Mouse (Mus musculus): ENCODE data around the gene Tex264.

Gene Tex264

DNA sequence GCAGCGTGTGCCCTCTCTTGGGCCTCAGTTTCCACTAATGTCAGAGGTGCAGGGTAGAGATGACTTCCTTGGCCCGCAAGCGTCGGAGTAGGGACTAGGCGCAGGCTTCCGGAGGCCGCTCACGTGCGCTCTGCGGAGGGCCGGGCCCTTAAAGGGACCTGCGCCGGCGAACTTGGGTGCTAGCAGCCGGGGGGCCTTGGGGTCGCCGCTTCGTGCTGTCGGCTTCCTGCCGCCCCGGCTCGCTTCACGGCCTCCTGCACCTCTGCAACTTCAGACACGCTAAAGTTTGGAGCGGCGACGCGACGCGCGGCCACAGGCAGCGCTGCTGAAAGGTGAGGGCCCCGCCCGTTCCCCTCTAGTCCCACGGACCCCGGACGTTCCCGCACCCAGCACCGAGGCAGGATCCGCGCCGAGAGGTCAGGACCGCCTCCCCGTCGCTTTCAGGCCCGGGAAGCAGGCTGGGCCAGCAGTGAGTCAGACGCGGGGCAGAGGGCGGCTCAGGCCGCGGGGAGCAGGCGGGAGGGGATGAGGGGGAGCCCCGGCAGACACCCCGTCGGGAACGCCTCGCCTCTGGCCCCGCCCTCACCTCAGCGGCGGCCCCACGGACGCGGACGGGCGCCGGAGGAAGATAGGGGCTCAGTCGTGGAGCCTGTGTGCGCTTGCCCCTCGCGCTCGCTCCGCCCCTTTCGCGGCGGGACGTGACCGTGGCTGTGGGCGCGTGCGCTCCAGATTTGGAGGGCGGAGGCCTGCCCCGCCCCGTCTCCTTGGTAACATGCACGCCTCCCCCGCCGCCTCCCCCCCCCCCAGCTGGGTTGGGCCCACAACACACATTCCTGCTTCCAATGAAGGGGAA is at the start of gene Tex264:
Gene Tex264, minus strand, starts transcription at position 679 of the 853 bp plus-strand sequence.
- DNase-seq (ENCODE audit: low read depth, low spot score): peak; percentile 72

GRCm38 (mm10) chr9:106733690-106734089 is 48.0 kb upstream of the Tex264 start:
- DNase-seq (ENCODE audit: low read depth, low spot score): no peak

GRCm38 (mm10) chr9:106729416-106729815 is 43.7 kb upstream of the Tex264 start:
- no peak for DNase-seq (ENCODE audit: low read depth, low spot score)

GRCm38 (mm10) chr9:106726891-106727290 is 41.2 kb upstream of the Tex264 start:
- DNase-seq (ENCODE audit: low read depth, low spot score): no peak

- no peak for DNase-seq (ENCODE audit: low read depth, low spot score)
Measured at GRCm38 (mm10) chr9:106725435-106725834, 39.7 kb upstream of the Tex264 start.

- no peak for DNase-seq (ENCODE audit: low read depth, low spot score)
Measured at GRCm38 (mm10) chr9:106724864-106725263, 39.1 kb upstream of the Tex264 start.

GRCm38 (mm10) chr9:106716729-106717128 is 31.0 kb upstream of the Tex264 start:
- no peak for DNase-seq (ENCODE audit: low read depth, low spot score)

GRCm38 (mm10) chr9:106716232-106716631 is 30.5 kb upstream of the Tex264 start:
- no peak for DNase-seq (ENCODE audit: low read depth, low spot score)

DNA sequence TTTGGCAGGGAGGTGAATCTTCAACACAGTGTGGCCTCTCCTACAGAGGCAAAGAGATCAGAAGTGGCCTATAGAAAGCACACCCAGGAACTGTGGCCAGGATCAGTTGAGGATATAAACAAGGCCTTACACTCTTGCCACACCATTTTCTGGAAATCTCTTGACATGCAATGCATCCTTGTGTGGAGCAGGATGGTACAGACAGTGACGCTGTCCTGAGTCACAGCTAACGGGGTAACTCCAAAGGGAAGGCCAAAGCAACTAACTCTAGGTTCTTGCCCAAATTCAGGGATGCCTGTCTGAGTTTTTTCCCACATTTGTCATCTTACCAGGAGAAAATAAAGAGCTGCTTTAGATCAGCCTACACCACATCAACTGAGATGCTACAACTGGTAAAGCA is 26.7 kb upstream of the Tex264 start:
- no peak for DNase-seq (ENCODE audit: low read depth, low spot score)

- DNase-seq (ENCODE audit: low read depth, low spot score): no peak
Measured at GRCm38 (mm10) chr9:106692973-106693481, 7.3 kb upstream of the Tex264 start.

GRCm38 (mm10) chr9:106688834-106689233 is 3.1 kb upstream of the Tex264 start:
- DNase-seq (ENCODE audit: low read depth, low spot score): no peak

DNA sequence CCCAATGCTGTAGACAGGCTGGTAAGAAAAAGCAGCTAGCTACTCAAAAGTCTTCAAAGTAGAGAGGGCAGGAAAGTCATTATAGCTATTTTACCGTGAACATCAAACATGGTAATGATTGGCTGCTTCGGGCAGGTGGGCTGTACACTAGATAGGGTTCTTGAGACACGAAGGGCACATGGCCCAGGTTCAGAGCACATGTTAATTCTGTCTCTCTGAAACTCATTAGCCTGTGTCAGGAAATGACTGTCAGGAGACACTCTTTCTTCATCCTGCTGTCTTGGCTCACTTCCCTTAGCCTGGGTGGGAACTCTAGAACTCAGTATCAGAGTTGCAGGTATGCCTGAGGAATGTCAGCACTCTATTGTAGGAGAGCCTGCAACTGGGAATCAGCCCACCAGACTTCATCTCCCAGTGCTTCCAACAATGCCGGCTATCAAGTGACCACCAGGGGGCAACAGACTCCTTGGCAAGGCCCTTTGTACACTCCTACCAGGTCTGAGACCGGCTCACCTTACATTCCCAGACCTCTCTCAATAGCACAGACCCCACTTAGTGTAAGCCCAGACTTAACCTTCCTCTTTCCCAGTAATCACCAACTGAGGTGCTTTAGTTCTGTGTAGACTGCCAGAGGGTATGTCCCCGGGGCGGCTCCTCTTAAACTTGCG is 1.4 kb upstream of the Tex264 start:
- no peak for DNase-seq (ENCODE audit: low read depth, low spot score)

DNA sequence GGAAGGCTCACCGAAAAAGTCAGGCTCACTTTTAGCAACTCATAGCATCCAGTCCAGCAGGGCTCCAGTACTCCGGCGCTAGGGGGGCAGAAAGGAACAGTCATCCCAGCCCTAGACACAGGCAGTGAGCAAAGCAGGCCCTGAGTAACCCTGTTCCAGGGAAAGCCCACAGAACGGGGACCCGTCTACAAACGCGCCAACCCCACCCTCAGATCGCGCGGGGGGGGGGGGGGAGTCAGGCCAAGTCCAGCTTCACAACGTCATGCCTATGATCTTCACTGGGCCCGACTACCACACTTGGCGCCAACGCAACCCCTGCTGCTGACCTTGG is 844 bp downstream of the Tex264 start:
- no peak for DNase-seq (ENCODE audit: low read depth, low spot score)

DNA sequence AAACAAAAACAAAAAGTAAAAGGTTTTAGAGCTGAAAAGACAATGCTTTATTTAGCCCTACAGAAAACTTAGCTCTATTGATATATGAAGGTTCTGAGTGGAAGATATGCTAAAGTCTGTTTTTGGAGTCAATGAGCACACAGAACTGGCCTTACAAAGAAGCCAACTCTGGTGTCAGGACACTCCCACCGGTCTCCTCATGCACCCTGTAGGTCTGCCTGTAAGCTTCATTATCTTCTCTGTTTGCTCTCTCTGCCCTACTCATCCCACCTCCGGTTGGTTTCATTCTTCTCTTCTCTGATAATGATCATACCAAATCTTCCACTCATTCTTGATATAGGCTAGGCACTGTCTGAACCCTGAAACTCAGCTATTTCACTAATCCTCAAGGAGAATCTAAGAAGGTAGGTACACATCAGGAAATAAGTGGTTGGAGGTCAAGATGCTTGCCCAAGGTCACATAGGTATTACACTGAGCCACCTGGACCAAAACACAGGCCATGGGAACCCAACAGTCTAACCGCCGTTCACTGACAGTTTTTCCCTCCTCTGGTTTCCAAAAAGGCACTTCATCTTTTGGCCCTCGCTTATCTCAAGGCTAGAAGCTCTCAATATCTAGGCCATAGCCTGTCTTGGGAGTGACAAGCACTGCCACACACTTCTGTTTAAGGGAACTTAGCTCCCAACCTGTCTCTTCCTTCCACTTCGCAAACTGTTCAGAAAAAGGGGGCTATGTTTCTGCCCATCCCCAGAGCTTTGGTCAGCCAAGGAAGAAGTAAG is 1.4 kb downstream of the Tex264 start:
- DNase-seq (ENCODE audit: low read depth, low spot score): no peak

- DNase-seq (ENCODE audit: low read depth, low spot score): no peak
Measured at GRCm38 (mm10) chr9:106681026-106681425, 4.7 kb downstream of the Tex264 start.

- no peak for DNase-seq (ENCODE audit: low read depth, low spot score)
Measured at GRCm38 (mm10) chr9:106678242-106678641, 7.5 kb downstream of the Tex264 start.

GRCm38 (mm10) chr9:106677702-106678101 is 8.0 kb downstream of the Tex264 start:
- DNase-seq (ENCODE audit: low read depth, low spot score): no peak

GRCm38 (mm10) chr9:106676571-106676970 is 9.2 kb downstream of the Tex264 start:
- DNase-seq (ENCODE audit: low read depth, low spot score): no peak

DNA sequence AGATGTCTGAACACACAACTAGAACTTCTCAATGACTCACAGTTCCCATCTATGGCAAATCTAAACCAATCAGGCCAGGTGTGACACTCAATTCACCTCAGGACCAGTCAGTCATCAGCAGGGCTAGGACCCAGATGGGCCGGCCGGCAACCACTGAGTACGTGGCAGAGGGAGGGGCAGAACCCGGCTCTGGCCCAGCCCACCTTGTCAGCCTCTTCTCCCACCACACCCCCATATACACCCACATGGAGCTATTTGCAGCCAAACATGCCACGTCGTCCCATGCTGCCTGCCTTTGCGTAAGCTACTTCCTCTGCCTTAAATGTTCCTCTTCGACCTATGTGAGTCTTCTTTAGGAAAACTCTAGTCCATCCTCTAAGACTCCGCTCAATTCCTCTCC is 9.8 kb downstream of the Tex264 start:
- DNase-seq (ENCODE audit: low read depth, low spot score): no peak

DNA sequence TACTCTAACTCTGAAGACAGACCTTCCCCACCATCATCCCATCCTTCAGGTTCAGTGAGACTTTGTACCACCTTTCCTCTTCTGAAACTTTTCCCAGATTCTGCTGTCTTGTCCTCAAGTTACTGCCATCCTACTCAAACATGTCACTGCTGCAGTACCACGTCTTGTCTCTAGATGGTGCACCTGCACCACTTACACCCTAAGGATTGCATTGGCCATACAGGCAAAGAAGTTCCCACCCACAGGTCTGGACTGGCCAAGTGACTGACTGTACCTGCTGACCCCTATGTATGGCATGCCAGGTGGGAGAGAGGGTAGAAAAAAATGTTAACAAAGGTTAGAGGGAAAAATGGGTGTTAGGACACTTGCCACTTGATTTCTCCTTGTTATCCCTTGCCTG is 10.2 kb downstream of the Tex264 start:
- DNase-seq (ENCODE audit: low read depth, low spot score): no peak

DNA sequence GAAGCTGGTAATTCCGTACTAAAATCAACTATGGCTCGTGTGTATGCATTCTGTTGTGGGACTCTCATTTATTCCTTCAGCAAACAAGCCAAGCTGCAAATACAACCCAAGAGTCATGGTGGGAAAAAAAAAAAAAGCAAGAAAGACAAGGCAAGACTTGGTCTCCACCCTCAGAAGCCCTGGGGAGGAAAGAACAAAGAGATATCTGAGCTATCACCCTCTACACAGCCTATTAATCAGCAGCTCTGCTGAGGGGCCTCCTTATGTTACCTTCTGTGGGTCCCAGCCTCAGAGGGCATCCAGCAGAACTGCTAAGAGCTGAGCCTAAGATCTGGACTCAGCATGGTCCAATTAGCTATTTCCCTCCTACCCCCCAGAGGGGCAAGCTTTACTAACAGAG is 11.9 kb downstream of the Tex264 start:
- DNase-seq (ENCODE audit: low read depth, low spot score): no peak

DNA sequence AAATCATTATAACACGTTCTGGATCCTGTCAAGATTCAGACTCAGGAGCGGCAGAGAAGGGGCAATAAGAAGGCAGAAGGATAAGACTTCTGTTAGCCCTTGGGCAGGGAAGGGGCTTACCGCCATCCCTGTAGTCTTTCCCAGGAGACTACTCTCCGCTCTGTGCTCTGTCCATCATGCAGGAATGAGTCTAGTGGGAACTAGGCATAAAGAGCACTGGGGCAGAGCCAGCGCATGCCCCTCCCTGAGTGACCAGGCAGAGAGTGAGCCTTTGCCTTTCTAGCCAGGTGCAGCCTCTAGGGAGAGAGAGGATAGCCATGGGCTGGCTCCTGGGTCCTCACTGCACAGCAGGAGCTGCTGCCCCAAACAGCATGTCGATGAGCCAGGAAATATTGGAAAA is 20.9 kb downstream of the Tex264 start:
- no peak for DNase-seq (ENCODE audit: low read depth, low spot score)

Data from brain, embryonic 18.5 days (tissue).